Mouse (Mus musculus): ENCODE results near the gene Rtkn2. TPM values are rescaled to one million over a fixed set of nuclear protein-coding genes. Genes with fewer than 3 reads are reported as not detected.

Gene Rtkn2
- polyA plus RNA-seq, 1 experiment = 0.09 TPM

DNA sequence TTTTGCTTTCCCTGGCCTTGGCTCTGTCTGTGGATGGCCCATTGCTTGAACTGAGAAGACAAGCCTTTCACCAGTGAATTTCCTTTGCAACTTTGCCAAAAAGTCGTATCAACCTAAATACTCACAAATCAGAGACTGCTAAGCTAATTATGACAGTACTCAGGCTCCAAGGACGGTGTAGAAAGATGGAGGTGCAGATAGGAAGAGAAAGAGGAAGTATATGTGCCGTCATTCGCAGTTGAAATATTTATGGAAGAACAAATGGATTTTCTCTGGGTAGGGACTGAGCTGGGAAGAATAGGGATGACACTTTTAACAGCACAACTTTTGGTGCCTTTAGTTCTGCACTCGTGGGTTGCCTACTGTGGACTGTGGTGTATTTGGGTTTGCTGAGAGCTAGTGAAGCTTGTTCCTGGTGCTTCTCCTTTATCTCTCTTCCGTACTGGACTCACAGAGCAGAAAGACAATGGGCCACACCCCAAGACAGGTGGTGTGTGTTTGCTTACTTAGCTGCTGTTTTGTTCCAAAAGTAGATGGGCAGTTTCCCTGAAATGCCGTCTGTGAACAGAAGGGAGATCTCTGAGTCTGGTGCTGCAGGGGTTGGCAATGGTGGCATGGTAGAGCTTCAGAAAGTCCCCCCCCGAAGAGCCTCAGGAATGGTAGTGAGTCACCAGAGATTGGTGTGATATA is 29.2 kb upstream of the Rtkn2 start:
- TF ChIP-seq POLR2A (IDR thresholded peaks at IDR 0.05; ENCODE audit: low read depth, low read length) = no peak
- TF ChIP-seq CTCF (IDR thresholded peaks at IDR 0.05; ENCODE audit: extremely low read depth, insufficient read depth, insufficient read length, insufficient replicate concordance) = no peak
- Histone ChIP-seq H3K4me1 (ENCODE audit: control insufficient read depth, insufficient read depth, insufficient read length) (no peaks in the 10 kb centered on the region), H3K27ac (ENCODE audit: insufficient read depth, low read length) (no peak overlapping the region), H3K36me3 (ENCODE audit: control insufficient read depth, insufficient read depth, low read length) (no peaks in the 10 kb centered on the region), H3K4me3 (ENCODE audit: extremely low read depth, insufficient read depth, insufficient read length) (no peak overlapping the region), H3K27me3 (ENCODE audit: control insufficient read depth, insufficient read depth, low read length) (no peaks in the 10 kb centered on the region)
- DNase-seq (ENCODE audit: low read depth in 1 of 2, low spot score in 2 of 2) = no peak
- WGBS = 40% methylated on average over 8 of the region's 8 CpGs

GRCm38 (mm10) chr10:67951690-67952089 is 27.7 kb upstream of the Rtkn2 start:
- 86% methylated on average over 4 of the region's 4 CpGs for WGBS
- DNase-seq (ENCODE audit: low read depth in 1 of 2, low spot score in 2 of 2) = no peak

DNA sequence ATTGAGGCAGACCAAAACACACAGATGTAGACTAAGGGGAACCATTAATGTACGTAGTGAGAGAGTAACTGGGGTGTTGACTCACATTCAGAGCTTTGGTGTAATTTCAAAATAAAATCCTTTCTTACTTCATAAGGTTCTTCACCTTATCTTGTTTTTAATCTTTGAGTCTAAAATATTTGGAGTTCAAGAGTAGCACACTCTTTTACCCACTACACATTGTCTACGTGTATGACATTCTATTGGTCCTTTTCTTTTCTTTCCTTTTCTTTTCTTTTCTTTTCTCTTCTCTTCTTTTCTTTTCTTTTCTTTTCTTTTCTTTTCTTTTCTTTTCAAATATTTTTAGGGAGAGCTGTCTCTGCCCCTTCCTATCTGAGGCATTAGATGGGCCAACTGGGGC is 23.4 kb upstream of the Rtkn2 start:
- no peak for TF ChIP-seq POLR2A (IDR thresholded peaks at IDR 0.05; ENCODE audit: low read depth, low read length)
- no peak for TF ChIP-seq CTCF (IDR thresholded peaks at IDR 0.05; ENCODE audit: extremely low read depth, insufficient read depth, insufficient read length, insufficient replicate concordance)

More at GRCm38 (mm10) chr10:67951690-67952089, 27.7 kb upstream of the Rtkn2 start:
- Histone ChIP-seq H3K27me3 (ENCODE audit: control insufficient read depth, insufficient read depth, low read length) (no peaks in the 10 kb centered on the region), H3K4me1 (ENCODE audit: control insufficient read depth, insufficient read depth, insufficient read length) (no peaks in the 10 kb centered on the region), H3K4me3 (ENCODE audit: extremely low read depth, insufficient read depth, insufficient read length) (no peak overlapping the region), H3K27ac (ENCODE audit: insufficient read depth, low read length) (no peak overlapping the region), H3K36me3 (ENCODE audit: control insufficient read depth, insufficient read depth, low read length) (no peaks in the 10 kb centered on the region)
- no peak for TF ChIP-seq CTCF (IDR thresholded peaks at IDR 0.05; ENCODE audit: extremely low read depth, insufficient read depth, insufficient read length, insufficient replicate concordance)
- TF ChIP-seq POLR2A (IDR thresholded peaks at IDR 0.05; ENCODE audit: low read depth, low read length) = no peak

GRCm38 (mm10) chr10:67959982-67960381 is 19.4 kb upstream of the Rtkn2 start:
- no peak for TF ChIP-seq POLR2A (IDR thresholded peaks at IDR 0.05; ENCODE audit: low read depth, low read length)
- no peak for TF ChIP-seq CTCF (IDR thresholded peaks at IDR 0.05; ENCODE audit: extremely low read depth, insufficient read depth, insufficient read length, insufficient replicate concordance)
- DNase-seq (ENCODE audit: low read depth in 1 of 2, low spot score in 2 of 2) = no peak
- H3K36me3 ChIP-seq (ENCODE audit: control insufficient read depth, insufficient read depth, low read length) = no peaks in the 10 kb centered on the region
- no peaks in the 10 kb centered on the region for H3K27me3 ChIP-seq (ENCODE audit: control insufficient read depth, insufficient read depth, low read length)
- no peak overlapping the region for H3K27ac ChIP-seq (ENCODE audit: insufficient read depth, low read length)
- 72% methylated on average over 3 of the region's 3 CpGs for WGBS
- no peak overlapping the region for H3K4me3 ChIP-seq (ENCODE audit: extremely low read depth, insufficient read depth, insufficient read length)
- H3K4me1 ChIP-seq (ENCODE audit: control insufficient read depth, insufficient read depth, insufficient read length) = no peaks in the 10 kb centered on the region

More for the DNA sequence above, 23.4 kb upstream of the Rtkn2 start:
- Histone ChIP-seq H3K36me3 (ENCODE audit: control insufficient read depth, insufficient read depth, low read length) (no peaks in the 10 kb centered on the region), H3K27ac (ENCODE audit: insufficient read depth, low read length) (no peak overlapping the region), H3K27me3 (ENCODE audit: control insufficient read depth, insufficient read depth, low read length) (no peaks in the 10 kb centered on the region), H3K4me3 (ENCODE audit: extremely low read depth, insufficient read depth, insufficient read length) (no peak overlapping the region), H3K4me1 (ENCODE audit: control insufficient read depth, insufficient read depth, insufficient read length) (no peaks in the 10 kb centered on the region)
- WGBS = 91% methylated on average over 2 of the region's 2 CpGs
- DNase-seq (ENCODE audit: low read depth in 1 of 2, low spot score in 2 of 2) = no peak

GRCm38 (mm10) chr10:67962496-67962895 is 16.9 kb upstream of the Rtkn2 start:
- H3K4me1 ChIP-seq (ENCODE audit: control insufficient read depth, insufficient read depth, insufficient read length) = no peaks in the 10 kb centered on the region
- DNase-seq (ENCODE audit: low read depth in 1 of 2, low spot score in 2 of 2) = no peak
- H3K36me3 ChIP-seq (ENCODE audit: control insufficient read depth, insufficient read depth, low read length) = no peaks in the 10 kb centered on the region
- H3K27ac ChIP-seq (ENCODE audit: insufficient read depth, low read length) = no peak overlapping the region
- no peak overlapping the region for H3K4me3 ChIP-seq (ENCODE audit: extremely low read depth, insufficient read depth, insufficient read length)
- no peak for TF ChIP-seq CTCF (IDR thresholded peaks at IDR 0.05; ENCODE audit: extremely low read depth, insufficient read depth, insufficient read length, insufficient replicate concordance)
- TF ChIP-seq POLR2A (IDR thresholded peaks at IDR 0.05; ENCODE audit: low read depth, low read length) = no peak
- no peaks in the 10 kb centered on the region for H3K27me3 ChIP-seq (ENCODE audit: control insufficient read depth, insufficient read depth, low read length)
- 72% methylated on average over 10 of the region's 10 CpGs for WGBS

- no peak for TF ChIP-seq CTCF (IDR thresholded peaks at IDR 0.05; ENCODE audit: extremely low read depth, insufficient read depth, insufficient read length, insufficient replicate concordance)
- TF ChIP-seq POLR2A (IDR thresholded peaks at IDR 0.05; ENCODE audit: low read depth, low read length) = no peak
- Histone ChIP-seq H3K4me1 (ENCODE audit: control insufficient read depth, insufficient read depth, insufficient read length) (no peaks in the 10 kb centered on the region), H3K27ac (ENCODE audit: insufficient read depth, low read length) (no peak overlapping the region), H3K36me3 (ENCODE audit: control insufficient read depth, insufficient read depth, low read length) (no peaks in the 10 kb centered on the region), H3K27me3 (ENCODE audit: control insufficient read depth, insufficient read depth, low read length) (no peaks in the 10 kb centered on the region), H3K4me3 (ENCODE audit: extremely low read depth, insufficient read depth, insufficient read length) (no peak overlapping the region)
- DNase-seq (ENCODE audit: low read depth in 1 of 2, low spot score in 2 of 2) = no peak
- WGBS = 91% methylated on average over 8 of the region's 8 CpGs
These were observed 15.3 kb upstream of the Rtkn2 start for GRCm38 (mm10) chr10:67964060-67964459.

DNA sequence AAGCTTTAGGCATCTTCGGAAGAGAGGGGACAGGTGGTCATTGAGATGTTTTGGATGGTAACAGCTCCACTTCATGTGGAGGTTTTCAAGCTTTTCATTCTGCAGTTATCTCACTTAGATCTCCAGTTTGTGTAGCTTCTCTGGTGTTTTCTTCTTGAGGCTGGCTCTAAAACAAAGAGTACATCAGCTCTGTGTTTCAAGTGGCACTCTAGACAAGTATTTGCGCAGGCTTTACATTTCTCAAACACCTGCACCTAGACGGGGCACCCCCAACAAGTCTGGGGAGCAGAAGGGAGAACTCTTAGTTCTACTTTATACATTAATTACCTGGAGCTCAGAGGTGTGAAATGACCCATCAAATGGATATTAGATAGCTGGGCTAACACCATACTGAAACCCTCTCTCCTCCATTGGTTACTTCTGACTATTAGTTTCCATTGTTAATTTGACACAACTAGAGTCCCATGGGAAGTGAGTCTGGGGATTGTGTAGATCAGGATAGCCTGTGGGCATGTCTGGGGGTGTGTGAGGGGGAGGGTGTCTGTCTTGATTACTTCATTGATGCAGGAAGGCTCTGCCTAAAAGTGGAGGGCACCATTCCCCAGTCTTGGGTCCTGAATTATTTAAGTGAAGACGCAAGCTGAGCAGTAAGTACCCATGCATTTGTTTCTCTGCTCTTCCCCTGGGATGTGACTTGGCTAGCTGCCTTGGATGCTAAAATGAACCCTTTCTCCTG is 14.0 kb upstream of the Rtkn2 start:
- Histone ChIP-seq H3K4me1 (ENCODE audit: control insufficient read depth, insufficient read depth, insufficient read length) (no peaks in the 10 kb centered on the region), H3K27me3 (ENCODE audit: control insufficient read depth, insufficient read depth, low read length) (no peaks in the 10 kb centered on the region), H3K36me3 (ENCODE audit: control insufficient read depth, insufficient read depth, low read length) (no peaks in the 10 kb centered on the region), H3K27ac (ENCODE audit: insufficient read depth, low read length) (no peak overlapping the region), H3K4me3 (ENCODE audit: extremely low read depth, insufficient read depth, insufficient read length) (no peak overlapping the region)
- no peak for TF ChIP-seq CTCF (IDR thresholded peaks at IDR 0.05; ENCODE audit: extremely low read depth, insufficient read depth, insufficient read length, insufficient replicate concordance)
- no peak for TF ChIP-seq POLR2A (IDR thresholded peaks at IDR 0.05; ENCODE audit: low read depth, low read length)
- 76% methylated on average over 4 of the region's 4 CpGs for WGBS
- DNase-seq (ENCODE audit: low read depth in 1 of 2, low spot score in 2 of 2) = no peak

All from spleen, adult 2 months (tissue).